Mouse (Mus musculus): ENCODE measurements around the gene Tmprss7.

Tmprss7 gene

DNA sequence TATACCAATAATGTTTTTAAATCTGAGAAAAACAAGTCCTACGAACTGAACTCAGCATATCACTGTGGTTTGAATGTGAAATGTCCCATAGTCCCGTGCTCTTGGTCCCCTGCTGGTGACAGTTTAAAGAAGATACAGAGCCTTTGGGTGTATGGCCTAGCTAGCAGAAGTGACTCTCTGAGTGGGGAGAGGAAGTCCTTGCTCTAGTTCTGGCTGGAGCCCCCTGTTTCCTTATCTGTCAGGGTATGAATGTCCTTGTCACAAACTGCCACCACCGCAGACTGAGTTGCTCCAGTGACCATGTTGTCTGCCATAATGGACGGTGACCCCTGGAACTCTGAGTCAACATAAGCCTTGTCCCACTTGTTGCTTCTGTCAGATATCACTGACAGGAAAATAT is 70.2 kb downstream of the Tmprss7 start:
- DNase-seq, result no peak

DNA sequence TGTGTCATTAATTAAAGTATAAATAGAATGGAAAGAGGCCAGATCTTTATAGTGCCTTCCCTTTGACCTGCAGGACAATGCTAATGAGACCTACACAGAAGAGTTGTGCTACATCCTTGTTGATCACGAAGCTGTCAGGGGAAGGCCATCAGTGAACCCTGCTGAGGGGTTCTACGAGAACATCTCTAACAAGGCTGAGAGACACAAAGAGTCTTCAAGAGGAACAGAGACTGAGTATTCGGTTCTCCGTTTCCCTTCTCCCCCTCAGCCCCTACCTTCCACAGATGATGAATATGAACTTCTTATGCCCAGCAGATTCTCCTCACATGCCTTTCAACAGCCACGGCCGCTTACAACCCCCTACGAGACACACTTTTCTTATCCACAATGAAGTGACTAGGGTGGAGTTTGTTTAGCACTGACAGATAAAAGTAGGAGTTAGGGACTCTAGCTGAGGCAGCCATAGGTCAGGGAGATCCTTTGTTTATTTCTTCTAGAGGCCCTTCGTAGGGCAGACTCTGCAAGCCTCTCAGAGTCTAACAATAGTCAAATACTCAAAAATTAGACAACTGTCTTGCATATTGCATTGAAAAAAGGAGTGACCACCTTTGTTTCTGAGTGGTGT is 73.6 kb downstream of the Tmprss7 start:
- no peak for DNase-seq

DNA sequence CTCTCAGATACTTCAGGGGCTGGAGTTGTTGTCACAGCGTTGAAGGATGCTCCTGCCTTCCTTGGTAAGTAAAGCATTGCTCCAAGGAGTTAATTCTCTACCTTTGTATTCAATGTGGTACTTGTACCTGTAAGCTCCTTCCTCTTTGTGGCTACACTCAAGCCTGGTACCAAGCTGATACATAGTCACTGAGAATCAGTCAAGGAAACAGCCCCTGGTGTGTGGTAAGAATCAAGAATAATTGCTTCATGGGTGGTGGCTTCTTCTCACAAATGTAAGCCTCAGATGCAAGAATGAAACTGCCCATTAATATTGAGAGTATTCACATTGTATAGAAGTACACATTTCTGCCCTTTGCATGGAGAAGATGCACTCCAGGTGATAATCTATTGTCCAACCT is 77.5 kb downstream of the Tmprss7 start:
- no peak for DNase-seq

DNA sequence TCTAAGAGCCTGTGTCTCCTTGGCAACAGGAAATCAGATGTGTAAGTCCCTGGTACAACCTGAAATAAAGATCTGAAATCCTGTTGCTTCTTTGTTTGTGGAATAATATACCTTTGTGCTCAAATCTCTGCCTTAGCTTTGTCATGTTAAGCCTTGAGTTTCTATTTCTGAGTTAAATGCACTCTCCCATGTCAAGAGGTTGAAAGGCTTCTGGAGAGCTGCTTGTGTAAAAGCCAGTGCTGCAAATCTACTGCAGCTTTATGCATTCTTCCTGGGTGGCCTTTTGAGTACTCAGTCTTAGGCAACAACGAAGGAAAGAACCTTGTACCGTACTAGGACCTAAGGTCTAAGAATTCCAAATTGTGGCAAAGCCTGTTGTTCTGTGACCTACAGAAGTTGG is 80.2 kb downstream of the Tmprss7 start:
- no peak for DNase-seq

DNA sequence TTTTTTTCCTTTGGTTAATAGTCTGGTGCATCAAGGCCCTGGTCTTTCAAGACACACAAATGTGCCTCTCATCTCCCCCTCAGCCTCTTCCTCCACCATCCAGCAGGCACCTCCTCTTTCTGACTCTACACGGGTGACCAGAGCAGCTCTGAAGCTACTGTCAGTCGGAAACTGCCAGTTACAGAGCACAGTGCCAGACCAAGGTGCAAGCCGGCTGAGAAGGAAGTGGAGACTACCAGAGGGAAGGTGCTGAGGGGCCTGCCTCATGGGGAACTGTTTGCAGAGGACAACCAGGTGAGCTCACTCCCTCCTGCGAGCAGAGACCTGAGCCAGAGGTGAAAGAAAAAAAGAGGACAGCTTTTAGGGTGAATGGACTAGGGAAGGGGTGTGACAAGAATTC is 83.2 kb downstream of the Tmprss7 start, which contains the start of gene Gcsam:
Gene Gcsam, plus strand, starts transcription at position 114 of the 400 bp plus-strand sequence.
- DNase-seq, result no peak

DNA sequence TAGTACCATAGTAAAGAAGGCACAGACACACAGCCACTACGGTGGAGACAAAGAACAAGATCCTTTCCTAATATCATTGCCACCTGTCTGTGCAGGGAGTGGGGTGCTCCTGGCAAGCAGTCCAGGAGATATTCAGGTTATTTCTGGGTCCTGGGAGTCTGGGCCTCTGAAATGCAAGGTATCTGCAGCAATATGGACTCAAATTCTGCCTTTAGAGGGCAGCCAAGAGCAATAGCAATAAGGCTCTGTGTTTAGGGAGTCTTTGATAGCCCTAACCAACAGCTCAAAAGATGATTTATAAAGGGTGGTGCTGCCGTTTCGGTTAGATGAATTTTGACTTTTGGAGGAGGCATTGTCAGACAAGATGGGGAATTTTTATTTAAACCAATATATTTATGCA is 84.2 kb downstream of the Tmprss7 start:
- DNase-seq, result peak; percentile 44

DNA sequence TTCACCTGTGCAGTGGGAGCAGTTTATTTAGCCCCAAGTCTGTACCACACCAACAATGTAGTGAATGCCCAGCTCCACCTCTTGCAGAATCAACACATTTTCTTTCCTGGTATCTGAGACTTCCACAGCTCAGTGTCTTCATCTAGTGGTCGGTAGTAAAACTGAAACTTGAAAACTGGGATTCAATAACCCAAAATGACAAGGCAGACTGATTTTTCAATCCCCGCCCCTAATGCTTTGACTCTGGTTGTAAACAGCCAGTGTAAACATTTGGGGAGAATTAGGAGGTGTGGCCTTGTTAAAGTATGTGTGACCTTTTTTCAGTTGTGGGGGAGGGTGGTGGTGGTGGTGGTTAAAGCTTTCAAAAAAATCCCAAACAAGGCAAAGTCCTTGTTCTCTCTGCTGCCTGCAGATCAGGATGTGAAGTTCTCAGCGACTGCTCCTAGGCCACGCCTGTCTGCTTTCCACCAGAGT is 84.9 kb downstream of the Tmprss7 start:
- DNase-seq, result no peak
